Mouse (Mus musculus) midbrain, embryonic 14.5 days (tissue): ENCODE data around the gene Isoc2b. TPM values are rescaled to one million over a fixed set of nuclear protein-coding genes. Genes with fewer than 3 reads are reported as not detected.
A peak's percentile ranks its signal among the peaks of the same experiment; 100 is the strongest.
"Not testable (repeated sequence)": the region's sequence is repeated elsewhere in the genome, so short reads cannot be mapped to it uniquely, and the experiment has no call there.

Experiments used
- ATAC-seq: fragments of 200-750 bp; cut with Nextera tagmentation; 2 replicates; pipeline ENCODE4 v1.8.0; 2017; ENCODE audit warnings: moderate number of reproducible peaks, moderate library complexity; ENCODE audit not compliant: low FRiP score, low TSS enrichment
- DNase-seq: peaks from one replicate; pipeline ENCODE4 v3.0.0-alpha.2; 2015
- H3K27ac ChIP-seq: fragments of 300-500 bp; sonication (generic); replicated peaks from 2 replicates; pipeline ENCODE4 v1.5.1; 2014; ENCODE audit warnings: mild to moderate bottlenecking, low read depth, low read length, moderate library complexity
- H3K27me3 ChIP-seq: fragments of 300-500 bp; sonication (generic); 2 replicates; pipeline ENCODE4 v1.6.1; 2014; ENCODE audit warnings: low read length, control low read depth, mixed read lengths; ENCODE audit not compliant: control insufficient read depth, insufficient read depth
- H3K36me3 ChIP-seq: fragments of 300-500 bp; sonication (generic); 2 replicates; pipeline ENCODE4 v1.6.1; 2014; ENCODE audit warnings: low read length, control low read depth; ENCODE audit not compliant: control insufficient read depth, insufficient read depth
- H3K4me1 ChIP-seq: fragments of 300-500 bp; sonication (generic); 2 replicates; pipeline ENCODE4 v1.6.1; 2014; ENCODE audit warnings: mild to moderate bottlenecking, antibody characterized with exemption, low read length, control low read depth; ENCODE audit not compliant: control insufficient read depth, insufficient read depth
- H3K4me2 ChIP-seq: fragments of 300-500 bp; sonication (generic); 2 replicates; pipeline ENCODE4 v1.6.1; 2014; ENCODE audit warnings: mild to moderate bottlenecking, low read length, moderate library complexity
- H3K4me3 ChIP-seq: fragments of 300-500 bp; sonication (generic); replicated peaks from 2 replicates; pipeline ENCODE4 v1.5.1; 2014; ENCODE audit warnings: low read depth, low read length
- H3K9ac ChIP-seq: fragments of 300-500 bp; sonication (generic); replicated peaks from 2 replicates; pipeline ENCODE4 v1.6.1; 2014; ENCODE audit warnings: mild to moderate bottlenecking, low read length, moderate library complexity
- H3K9me3 ChIP-seq: fragments of 300-500 bp; sonication (generic); 2 replicates; pipeline ENCODE4 v1.6.1; 2016; ENCODE audit warnings: low read length, control low read depth, mixed read lengths; ENCODE audit not compliant: control insufficient read depth
- WGBS: fragments of 180-500 bp; shearing (Covaris S2); extraction: QIAGEN DNeasy Blood & Tissue Kit; methylation state at CpG from one replicate; pipeline ENCODE4 v1.1.7; 2014; 5-methylcytosine and 5-hydroxymethylcytosine counted together
- polyA plus RNA-seq: library from polyadenylated mRNA; unstranded; fragments of >200 nt; fragmentation: Nextera tagmentation; extraction: Ambion mirVana; gene quantifications from 2 replicates; pipeline ENCODE4 v1.2.1, GENCODE M21; 2014

Isoc2b gene
- polyA plus RNA-seq, 1 experiment from 2014 or later = 6.6 TPM

DNA sequence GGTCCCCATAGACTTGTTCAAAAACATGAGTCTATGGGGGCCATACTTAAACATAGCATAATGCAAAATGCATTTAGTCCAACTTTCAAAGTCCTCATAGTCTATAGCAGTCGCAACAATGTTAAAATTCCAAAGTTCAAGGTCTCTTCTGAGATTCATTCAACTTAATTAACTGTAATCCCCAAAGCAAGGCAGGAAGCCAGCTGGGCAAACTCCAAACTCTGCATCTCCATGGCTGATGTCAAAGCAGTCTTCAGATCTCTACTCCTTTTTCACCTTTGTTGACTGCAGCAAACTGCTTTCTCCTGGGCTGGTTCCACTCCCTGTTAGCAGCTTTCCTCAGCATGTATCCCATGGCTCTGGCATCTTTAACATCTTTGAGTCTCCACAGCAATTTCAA lies 9.0 kb upstream of the Isoc2b start:
- H3K36me3 ChIP-seq, H3K4me1 ChIP-seq, H3K9me3 ChIP-seq, H3K27me3 ChIP-seq, H3K4me3 ChIP-seq, H3K9ac ChIP-seq, H3K4me2 ChIP-seq, ATAC-seq, DNase-seq, H3K27ac ChIP-seq: not testable (repeated sequence)
- WGBS = 81% methylated on average over 1 of the region's 1 CpGs

GRCm38 (mm10) chr7:4878186-4878585 lies 8.1 kb upstream of the Isoc2b start:
- Histone ChIP-seq H3K9me3 (no peaks in the 10 kb centered on the region), H3K4me3 (no peak overlapping the region), H3K27me3 (no peaks in the 10 kb centered on the region), H3K36me3 (no peaks in the 10 kb centered on the region), H3K9ac (no peak overlapping the region), H3K4me2 (no peak overlapping the region), H3K27ac (no peak overlapping the region), H3K4me1 (peaks cover 9% of the 10 kb centered on the region)
- DNase-seq = no peak
- ATAC-seq = no peak

DNA sequence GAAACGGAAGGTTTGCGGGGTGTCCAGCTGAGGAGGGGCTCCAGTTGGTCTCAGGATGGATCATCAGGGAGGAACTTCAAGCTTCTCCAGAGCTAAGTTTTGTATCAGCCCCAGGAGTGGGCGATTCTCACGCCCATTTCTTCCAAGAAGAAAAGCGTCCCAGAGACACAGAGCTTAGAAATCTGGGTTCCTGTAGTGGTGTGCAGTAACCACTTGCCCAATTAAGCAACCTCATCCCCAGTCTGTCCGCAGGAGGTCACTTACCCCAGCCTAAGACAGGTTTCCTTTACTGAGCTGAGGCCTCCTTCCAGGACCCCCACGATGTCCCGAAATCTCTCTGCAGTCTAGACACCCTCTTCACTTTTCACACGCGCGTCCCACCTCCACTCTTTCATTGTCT lies 7.2 kb upstream of the Isoc2b start:
- H3K27me3 ChIP-seq = no peaks in the 10 kb centered on the region
- ATAC-seq = peak; percentile 15; the same call in 1 of the 2 replicates
- peaks cover 9% of the 10 kb centered on the region for H3K4me1 ChIP-seq
- no peaks in the 10 kb centered on the region for H3K9me3 ChIP-seq
- peak overlapping the region; percentile 87 for H3K4me2 ChIP-seq
- 9% methylated on average over 11 of the region's 11 CpGs for WGBS
- peak overlapping the region; percentile 42 for H3K4me3 ChIP-seq
- H3K9ac ChIP-seq = peak overlapping the region; percentile 48
- no peaks in the 10 kb centered on the region for H3K36me3 ChIP-seq
- no peak overlapping the region for H3K27ac ChIP-seq
- DNase-seq = no peak

GRCm38 (mm10) chr7:4876753-4877221 lies 6.7 kb upstream of the Isoc2b start, which contains the start of gene Isoc2a:
Isoc2a (plus strand) TSS chr7:4877153.
- under 1% methylated on average over 22 of the region's 22 CpGs for WGBS
- peaks cover 9% of the 10 kb centered on the region for H3K4me1 ChIP-seq

GRCm38 (mm10) chr7:4866631-4867180 lies 3.4 kb downstream of the Isoc2b start:
- H3K36me3 ChIP-seq = no peaks in the 10 kb centered on the region
- no peaks in the 10 kb centered on the region for H3K27me3 ChIP-seq
- H3K4me1 ChIP-seq = no peaks in the 10 kb centered on the region; the same call in 1 of the 2 replicates
- H3K9me3 ChIP-seq = no peaks in the 10 kb centered on the region
- peak; percentile 7 for DNase-seq
- peak overlapping the region; percentile 69 for H3K4me2 ChIP-seq
- no peak for ATAC-seq
- WGBS = 30% methylated on average over 10 of the region's 10 CpGs
- H3K9ac ChIP-seq = peak overlapping the region; percentile 57
- H3K27ac ChIP-seq = peak overlapping the region; percentile 74
- H3K4me3 ChIP-seq = peak overlapping the region; percentile 47

More at GRCm38 (mm10) chr7:4876753-4877221, 6.7 kb upstream of the Isoc2b start, which contains the start of gene Isoc2a:
- ATAC-seq = peak; percentile 99
- Histone ChIP-seq H3K27ac (peak within 1 kb of the TSS; percentile 61; the same call in 1 of the 2 replicates), H3K4me2 (peak within 1 kb of the TSS; percentile 87), H3K9me3 (no peaks in the 10 kb centered on the region), H3K4me3 (peak within 1 kb of the TSS; percentile 42), H3K9ac (peak within 1 kb of the TSS; percentile 48), H3K36me3 (no peaks in the 10 kb centered on the region), H3K27me3 (no peaks in the 10 kb centered on the region)
- DNase-seq = peak; percentile 96

DNA sequence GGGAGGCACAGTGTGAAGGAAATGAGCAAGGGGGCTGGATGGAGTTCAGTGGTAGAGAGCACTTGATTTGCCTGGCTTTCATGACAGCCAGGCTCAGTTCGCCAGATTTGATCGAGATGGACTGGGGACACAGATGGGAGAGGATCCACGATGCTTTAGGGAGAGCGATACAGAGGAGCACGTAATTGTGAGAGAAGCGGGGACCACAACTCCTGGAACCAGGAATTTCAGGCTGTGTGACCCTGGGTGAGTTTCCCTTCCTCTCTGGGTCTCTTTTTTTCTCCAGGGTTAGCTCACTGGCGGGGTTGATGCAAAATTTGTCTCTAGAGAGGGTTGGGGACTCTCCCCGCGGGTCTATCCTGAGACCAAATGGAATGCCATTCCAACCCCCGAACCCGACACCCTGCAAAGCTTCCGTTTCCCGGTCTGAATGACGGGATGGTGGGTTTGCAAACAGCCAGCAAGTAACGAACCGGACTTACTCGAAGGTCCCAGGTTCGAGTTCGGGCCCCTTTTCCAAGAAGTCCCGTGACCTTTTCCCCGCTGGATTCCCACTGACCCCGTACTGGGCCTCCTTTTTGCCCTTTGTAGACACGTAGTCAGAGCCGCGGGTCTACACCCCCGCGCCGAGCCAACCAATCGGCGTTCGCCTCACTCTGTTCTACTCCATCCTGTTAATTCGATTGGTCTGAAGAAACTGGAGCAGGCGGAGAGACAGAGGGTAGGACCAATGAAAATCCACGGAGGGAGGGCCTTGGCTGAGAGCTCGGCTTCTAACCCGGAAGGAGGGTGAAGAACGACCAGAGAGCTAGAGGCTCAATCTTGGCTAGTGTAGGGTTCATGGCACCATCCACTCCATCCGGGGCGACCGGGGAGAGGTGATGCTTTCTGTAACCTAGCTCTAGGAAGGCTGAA lies 4.2 kb downstream of the Isoc2b start:
- Histone ChIP-seq H3K36me3 (no peaks in the 10 kb centered on the region), H3K4me2 (peak overlapping the region; percentile 69), H3K27ac (peak overlapping the region; percentile 74), H3K4me1 (no peaks in the 10 kb centered on the region; the same call in 1 of the 2 replicates), H3K4me3 (peak overlapping the region; percentile 47), H3K27me3 (no peaks in the 10 kb centered on the region), H3K9ac (peak overlapping the region; percentile 62), H3K9me3 (no peaks in the 10 kb centered on the region)
- WGBS = 4% methylated on average over 40 of the region's 40 CpGs
- peak; percentile 97 for DNase-seq
- ATAC-seq = peak; percentile 100

DNA sequence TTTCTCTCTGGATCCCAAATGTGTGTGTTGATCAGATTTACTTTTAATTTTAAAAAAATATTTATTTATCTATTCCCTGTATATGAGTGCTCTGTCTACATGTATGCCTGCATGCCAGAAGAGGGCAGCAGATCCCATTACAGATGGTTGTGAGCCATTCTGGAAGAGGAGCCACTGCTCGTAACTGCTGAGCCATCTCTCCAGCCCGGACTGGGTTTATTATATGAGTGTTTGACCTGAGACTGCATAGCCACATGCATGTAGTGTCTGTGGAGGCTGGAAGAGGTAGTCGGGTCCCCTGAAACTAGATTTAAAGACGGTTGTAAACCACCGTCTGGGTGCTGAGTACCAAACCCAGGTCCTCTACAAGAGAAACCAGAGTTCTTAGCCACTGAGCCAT lies 5.0 kb downstream of the Isoc2b start:
- Histone ChIP-seq H3K9me3 (no peaks in the 10 kb centered on the region), H3K9ac (peak overlapping the region; percentile 62), H3K27ac (no peak overlapping the region), H3K4me2 (peak overlapping the region; percentile 69), H3K4me1 (no peaks in the 10 kb centered on the region; the same call in 1 of the 2 replicates), H3K36me3 (no peaks in the 10 kb centered on the region), H3K27me3 (no peaks in the 10 kb centered on the region), H3K4me3 (peak overlapping the region; percentile 47)
- WGBS = 59% methylated on average over 5 of the region's 5 CpGs
- DNase-seq (peak; percentile 60), ATAC-seq (no peak)

DNA sequence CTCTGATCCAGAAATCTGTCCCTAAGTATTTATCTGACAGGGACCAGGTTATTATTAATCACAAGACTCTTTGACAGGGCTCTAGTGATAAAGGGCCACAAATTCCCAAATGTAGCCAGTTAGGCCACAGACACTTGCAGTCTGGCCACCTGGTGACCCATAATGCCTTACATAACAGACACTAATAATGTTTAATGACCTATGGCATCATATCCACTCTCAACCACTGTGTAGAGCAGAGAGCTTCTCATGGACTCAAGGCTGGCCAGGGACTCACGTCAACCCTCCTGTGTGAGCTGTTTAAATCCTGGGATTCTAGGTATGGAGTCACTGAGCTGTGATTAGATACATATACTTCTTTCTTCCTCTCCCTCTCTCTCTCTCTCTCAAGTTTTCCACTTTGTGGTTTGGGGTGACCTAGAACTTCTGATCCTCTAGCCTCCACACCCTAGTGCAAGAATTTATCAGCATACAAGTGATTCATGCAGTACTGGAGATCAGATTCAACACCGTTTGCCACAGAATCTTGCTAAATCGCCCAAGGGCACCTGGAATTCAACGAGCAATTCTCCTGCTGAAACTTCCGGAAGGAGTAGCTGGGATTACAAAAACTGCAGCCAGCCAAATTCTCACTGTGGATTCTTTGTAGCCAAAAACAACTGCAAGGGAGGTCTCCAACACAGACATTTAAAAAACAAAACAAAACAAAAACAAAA lies 5.8 kb downstream of the Isoc2b start:
- H3K27ac ChIP-seq = no peak overlapping the region
- no peaks in the 10 kb centered on the region for H3K36me3 ChIP-seq
- H3K4me3 ChIP-seq = no peak overlapping the region
- no peaks in the 10 kb centered on the region for H3K27me3 ChIP-seq
- H3K9ac ChIP-seq = no peak overlapping the region
- H3K4me1 ChIP-seq = no peaks in the 10 kb centered on the region; the same call in 1 of the 2 replicates
- WGBS = 86% methylated on average over 5 of the region's 5 CpGs
- no peaks in the 10 kb centered on the region for H3K9me3 ChIP-seq
- no peak overlapping the region for H3K4me2 ChIP-seq
- DNase-seq = no peak
- ATAC-seq = no peak
